Mouse (Mus musculus) heart, adult 11 months (tissue): Measurements from ENCODE around the gene Gfra1.

Source experiments
- DNase-seq: peaks from one replicate; pipeline ENCODE4 v3.0.0; 2022

The Gfra1 gene

DNA sequence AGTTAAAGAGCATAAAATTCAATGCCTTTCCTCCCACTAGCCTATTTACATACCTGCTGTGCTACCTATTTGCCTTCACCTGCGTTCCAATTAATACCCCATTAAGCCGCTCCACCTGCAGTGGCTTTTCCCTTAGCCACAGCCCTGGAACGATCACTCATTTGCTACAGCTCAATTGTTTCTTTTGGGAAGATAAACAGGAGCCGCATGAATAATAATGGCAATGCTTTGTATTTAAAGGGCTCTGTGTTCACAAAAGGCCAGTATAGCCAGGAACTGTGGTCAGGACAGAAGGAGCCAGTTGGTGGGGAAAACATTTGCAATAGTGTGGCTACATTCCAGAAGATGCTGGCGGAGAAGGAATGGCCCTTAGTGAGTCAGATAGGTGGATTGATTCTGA lies 141.1 kb downstream of the Gfra1 start:
- peak; percentile 66 for DNase-seq

DNA sequence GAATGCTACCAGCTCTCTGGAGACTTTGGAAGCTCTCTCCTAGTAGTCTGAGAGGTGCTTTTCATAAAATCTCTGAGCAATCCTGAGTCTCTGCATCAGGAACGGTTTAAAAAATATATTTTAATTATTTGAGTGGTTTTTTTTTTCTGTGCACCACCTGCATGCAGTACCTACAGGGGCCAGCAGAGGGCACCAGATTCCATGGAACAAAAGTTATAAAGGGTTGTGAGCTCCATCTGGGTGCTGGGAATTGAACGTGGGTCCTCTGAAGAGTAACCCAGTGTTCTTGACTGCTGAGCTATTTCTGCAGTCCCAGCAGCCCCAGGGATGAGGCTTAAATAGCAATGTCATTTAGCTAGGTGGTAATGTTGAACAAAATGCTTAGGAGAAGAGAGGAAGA lies 141.9 kb downstream of the Gfra1 start:
- DNase-seq = peak; percentile 11

DNA sequence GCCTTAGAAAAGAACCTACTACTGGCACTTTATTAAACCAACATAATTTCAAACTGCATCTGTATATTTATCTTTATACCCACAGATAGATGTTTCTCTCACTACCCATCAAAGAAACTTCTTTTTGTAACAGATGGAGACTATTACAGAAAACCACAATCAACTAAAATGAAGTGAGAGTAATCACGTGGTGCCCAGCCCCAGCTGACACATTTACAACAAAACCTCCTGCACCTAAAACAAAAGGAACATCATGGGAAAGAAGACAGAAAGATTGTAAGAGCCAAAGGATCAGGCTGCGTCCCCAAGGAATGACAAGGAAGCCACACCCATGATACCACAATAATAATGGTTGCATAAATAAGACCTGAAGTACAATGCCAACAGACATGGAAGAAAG lies 143.2 kb downstream of the Gfra1 start:
- peak; percentile 67 for DNase-seq

DNA sequence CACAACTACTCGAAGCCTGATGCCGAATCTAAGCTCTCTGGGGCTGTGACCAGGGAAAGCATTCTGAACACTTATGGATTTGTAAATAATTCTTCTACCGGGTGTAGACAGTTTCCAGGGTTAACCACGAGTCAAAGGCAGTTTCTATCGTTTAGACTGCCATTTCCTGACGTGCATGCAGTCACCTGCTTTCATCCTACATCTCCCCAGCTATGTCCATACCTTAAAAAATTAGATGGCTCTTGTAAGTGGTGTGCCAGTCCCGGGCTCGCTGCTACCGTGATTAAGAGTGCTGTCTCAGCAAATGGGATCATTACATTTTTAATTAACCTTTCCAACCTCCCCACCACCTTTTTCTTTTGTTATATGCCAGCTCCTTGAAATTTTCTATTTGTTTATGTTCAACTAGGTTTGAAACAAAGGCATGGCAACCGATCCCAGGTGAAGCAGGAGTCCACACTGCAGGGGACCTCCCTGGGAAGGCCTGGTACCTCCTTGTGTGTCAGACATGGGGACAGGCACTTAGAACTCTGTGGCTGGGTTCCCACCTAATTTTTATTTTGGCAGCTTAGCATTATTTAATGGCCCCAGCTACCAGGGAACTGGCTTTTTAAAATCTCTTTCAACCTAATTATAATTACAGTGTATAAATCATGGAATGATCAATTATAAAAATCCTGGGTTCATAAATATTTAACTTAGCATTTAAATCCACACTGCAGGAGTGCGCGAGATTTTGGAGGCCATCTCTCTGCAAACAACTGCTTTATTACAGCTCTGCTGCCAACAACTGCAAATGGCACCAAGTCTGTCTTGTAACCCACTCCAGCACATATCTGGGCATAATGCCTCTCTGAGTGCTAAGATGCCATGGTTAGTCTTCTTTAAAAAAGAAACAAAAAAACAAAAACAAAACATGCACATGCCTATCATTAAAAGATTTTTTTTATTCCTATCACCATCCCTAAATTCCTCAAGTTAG lies 145.1 kb downstream of the Gfra1 start:
- peak; percentile 71 for DNase-seq

DNA sequence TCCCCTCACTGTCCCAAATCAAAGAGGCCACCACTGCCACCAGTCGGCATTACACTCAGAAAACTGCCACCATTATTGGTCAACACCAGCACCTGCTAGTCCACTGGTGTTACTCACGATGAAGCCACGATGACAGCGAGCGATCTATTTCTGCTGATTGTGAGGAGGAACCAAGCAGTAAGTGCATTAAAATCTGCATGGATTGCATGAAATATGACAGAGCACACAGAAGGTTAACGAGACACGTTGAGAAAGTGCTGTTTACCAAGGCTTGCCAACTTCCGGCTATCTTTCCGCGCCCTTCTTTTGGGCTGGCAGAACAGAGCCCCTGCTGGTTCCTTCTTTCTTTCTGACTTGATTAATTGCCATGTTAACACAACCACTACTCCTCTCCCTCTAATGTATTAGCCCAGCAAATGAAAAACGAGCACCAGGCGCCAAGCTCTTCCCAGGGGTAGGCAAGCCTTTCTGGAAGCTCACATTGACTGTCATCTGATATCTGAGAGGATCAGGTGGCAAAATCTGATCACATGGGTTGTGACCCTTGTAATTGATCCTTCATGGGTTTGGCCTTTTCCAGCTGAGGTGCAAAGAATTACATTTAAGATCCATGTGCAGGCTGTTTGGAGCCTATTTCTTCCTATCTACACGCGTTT lies 146.0 kb downstream of the Gfra1 start:
- peak; percentile 36 for DNase-seq

DNA sequence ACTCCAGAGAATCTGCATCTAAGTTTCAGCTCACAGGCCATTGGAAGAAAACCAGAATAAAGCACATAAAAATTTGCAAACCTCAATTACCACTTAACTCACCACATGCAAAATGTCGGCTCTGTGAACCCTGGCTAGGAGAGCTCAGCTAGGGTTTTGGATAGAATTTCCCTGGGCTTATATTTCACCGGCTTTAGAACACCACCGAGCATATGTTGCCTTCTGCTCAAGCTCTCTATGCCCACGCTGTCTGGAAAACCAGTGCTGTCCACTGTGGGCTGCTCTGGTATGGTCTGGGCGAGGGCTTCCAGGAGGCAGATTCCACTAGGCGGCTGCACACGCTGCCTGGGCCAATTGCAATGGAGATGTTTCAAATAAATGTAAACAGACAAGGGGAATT lies 154.6 kb downstream of the Gfra1 start:
- peak; percentile 68 for DNase-seq

DNA sequence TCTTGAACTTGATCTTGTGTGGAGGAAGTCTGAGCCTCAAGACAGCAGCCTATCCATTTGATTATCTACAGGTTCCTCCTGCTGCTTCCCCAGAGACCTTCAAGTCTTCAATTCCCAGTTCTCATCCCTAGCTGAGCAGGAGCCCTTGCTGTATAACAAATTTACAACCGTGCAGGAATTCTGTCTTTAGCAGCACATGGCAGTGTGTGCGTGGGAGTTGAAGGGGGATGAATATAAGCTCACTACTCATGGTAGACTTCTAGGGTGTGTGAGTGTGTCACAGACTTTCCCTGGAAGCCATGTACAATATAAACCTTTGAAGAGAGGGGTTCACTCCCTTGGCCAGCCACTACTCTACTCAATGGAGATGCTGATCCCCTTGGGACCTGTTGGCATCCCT lies 157.8 kb downstream of the Gfra1 start:
- no peak for DNase-seq

DNA sequence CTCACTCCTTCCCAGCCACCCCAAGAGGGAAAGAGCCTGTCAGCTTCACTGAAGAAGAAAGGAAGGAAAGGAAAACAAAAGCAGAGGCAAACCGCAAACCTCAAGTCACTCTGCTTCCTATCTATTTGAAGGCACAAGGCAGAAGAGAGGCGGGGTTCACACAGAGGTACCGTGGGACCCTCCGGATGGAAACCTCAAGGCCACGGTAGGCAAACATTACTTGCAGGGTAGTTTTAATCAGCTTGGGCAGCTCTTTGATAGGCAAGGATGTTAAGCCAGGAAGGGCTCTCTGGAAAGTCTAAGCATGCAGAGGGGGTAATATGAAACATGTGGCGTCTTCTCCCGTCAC lies 158.9 kb downstream of the Gfra1 start:
- peak; percentile 72 for DNase-seq

DNA sequence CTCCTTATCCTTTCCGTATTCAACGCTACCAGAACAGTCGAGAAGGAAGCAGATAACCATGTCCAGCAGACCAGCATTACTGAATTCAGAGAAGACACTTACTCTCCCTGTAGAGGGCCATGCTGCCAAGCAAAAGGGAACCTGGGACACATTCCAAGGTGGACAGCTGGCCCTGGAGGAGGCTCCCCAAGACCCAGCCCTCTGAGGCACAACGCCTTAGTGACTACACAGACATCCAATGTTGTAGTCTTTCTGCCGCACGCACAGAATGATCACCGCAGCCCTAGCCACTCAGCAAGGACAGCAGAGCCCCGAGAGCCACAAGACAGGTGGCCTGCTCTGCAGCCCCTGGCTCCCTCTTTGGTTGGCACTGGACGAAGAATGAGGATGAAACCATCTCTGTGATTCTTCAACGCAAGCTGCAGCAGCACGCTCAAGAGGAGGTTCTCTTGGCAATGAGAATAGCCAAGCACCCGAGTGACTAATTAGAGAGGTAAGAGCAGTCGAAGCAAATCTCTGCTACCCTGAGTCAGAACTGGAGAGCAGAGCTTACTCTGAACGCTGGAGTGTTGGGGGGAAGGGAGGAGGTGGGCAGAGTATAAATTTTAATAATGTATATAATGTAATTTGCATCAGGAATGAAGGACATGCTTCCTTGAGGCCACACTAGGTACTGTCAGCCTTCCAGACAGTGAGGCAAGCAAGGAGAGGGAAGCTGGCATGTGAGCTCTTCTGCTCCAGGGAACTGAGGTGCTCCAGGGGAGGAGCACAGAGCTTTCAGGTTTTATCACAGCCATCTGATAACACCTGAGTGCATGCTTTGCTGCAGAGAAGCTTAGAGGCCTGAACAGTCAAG lies 159.5 kb downstream of the Gfra1 start:
- peak; percentile 90 for DNase-seq

DNA sequence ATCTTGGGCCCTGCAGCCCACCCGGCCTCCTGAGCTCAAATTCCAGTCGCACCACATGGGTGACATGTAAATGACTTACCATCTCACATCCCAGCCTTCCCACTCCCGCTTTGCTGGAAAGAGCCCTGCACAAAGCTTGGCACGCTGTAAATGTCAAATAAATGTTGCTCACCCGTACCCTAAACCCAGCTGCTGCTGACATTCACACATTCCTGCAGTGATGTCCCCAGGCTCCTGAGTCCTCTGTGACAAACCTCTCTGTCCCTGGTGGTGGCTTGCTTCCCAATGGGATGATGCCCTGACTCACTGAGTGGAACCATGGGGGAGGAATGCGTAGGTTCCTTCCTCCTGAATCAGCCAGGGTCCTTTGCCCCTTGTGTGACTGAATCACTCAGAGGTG lies 167.6 kb downstream of the Gfra1 start:
- DNase-seq = no peak

DNA sequence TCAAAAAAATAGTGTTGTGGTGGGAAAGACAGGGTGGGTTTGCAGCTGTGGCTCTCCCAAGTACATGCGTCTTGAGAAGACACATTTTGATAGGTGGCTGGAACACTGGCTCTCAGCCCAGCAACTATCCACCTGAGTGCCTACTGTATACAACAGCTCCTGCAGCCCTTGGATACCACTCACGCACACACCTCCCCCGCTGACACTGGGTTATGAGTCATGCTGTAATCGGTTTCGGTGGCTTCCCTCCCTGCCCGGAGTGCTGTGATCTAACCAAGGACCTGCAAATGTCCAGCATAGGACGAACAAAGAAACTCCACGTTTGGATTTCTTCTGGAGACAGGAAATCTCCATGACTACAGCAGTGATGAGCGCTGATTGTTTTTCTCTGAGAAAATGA lies 180.4 kb downstream of the Gfra1 start:
- DNase-seq = no peak

DNA sequence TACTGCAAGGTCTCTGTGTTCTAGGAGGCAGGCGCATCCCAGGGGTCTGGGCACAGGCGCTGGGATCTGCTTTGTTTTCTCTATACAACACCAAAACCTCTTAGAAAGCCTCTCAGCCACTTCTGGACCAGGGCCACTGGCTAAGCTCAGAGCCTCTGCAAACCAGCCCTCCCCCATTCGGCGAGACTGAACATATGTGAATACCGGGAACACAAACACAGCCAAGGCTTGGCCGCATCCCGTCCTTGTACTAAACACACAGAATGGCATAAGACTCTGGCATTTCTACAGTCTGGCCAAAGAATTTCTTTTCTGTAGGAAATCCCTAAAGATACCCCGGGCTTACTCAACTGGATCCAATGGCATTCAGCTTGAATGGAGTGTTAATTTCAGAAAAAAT lies 183.9 kb downstream of the Gfra1 start:
- DNase-seq = no peak

DNA sequence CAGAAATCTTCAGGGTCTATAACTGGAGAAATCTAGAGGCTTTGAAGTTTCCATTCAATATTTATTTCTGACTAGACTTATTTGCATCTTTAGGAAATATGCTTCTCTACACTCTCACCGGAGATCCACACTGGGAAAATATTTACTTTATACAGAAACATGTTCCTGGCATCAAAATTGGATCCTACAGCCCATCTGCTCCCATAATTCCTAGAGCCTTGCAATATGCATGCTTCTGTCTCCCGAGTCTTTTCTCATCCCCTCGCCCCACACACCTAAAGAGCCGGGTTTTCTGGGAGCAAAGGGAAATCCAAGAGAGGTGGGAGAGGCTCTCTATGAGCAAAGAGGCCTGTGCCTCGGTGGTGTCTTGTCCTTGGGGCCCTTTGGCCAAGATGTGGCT lies 184.9 kb downstream of the Gfra1 start:
- no peak for DNase-seq

DNA sequence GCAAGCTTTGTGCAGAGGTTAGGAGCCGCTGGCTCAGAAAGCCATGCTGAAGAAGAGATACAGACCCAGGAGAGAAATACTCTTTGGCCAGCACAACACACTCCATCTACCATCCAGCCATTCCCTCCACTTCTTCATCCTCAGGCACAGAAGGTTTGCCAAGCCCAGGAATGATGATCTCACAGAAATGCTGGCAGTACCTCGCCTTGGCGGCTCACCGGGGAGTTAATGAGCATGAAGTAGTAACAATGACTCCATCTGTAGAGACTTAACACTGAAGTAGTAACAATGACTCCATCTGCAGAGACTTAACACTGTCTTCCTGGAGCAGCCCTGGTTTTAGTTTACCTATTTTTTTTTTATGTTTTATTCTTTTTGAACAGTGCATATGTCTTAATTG lies 187.2 kb downstream of the Gfra1 start:
- DNase-seq = no peak

DNA sequence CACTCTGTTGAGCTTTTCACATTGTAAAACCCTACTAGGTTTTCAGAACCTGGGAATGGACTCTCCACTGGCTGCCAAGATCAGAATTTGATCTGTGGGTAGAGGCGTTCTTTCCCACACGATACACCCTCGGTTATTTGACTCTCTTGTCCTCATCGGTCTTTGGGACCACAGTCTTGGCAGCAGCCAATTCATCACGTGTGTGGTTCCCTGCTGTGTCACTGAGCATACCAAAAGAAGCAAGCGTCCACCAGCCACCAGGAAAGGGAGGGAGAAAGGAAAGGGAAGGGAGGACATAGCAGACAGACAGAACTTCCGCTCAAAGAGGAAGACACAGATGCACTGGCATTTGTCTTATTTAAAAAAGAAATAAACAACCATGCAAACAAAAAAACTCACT lies 189.1 kb downstream of the Gfra1 start:
- DNase-seq = no peak

DNA sequence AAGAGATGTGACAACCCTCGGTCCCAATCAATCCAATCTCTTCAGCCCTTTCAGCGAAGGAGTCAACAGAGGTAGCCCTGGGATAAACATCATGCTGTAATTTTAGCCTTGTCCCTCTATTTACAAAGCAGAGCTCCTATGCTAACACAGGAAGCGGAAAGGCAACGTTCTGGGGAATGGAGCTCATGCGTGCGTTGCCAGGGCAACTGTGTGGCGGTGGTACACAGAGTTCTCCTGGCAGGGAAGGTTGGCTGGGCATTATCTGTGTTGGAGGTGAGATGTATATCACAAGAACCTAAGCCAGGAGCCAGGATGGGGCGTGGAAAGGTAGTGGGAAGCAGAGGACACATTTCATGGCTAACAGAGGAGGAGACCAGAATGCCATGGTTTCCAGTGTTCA lies 194.8 kb downstream of the Gfra1 start:
- DNase-seq = no peak

DNA sequence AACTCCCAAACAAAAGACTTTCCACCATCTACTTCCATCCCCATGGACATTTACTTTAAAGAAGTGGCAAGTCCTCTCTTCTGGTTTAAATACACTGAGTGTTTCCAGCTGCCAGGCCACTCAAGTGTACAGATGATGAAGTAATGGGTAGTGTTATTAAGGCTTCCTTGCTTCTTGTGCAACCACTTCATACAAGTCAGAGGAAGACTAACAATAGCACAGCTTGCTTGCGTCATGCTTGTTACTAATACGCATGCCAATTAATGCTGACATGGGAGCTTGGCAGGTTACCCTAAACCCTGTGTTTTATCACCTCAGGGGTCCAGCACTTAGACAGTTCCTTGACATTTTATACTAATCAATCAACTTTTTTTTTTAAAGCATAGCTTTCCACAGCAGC lies 196.5 kb downstream of the Gfra1 start:
- DNase-seq = no peak

DNA sequence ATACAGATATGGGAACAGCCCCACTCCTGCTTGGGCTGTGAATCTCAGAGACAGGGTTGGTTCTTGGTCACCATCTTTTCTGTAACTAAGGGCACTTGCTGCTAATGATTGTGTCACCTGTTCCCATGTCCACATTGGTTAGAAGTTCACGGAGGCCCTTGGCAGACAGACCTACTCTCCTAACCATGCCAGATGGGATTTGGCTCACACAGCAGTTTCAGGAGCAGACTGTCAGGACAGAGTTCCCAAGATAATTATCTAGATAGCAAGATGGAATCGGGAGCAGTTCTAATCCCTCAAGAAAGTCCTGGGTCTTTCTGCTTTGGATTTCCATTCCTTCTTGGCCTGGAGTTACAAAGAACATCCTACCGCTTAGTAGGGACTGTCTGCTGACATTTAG lies 199.2 kb downstream of the Gfra1 start:
- DNase-seq = no peak

DNA sequence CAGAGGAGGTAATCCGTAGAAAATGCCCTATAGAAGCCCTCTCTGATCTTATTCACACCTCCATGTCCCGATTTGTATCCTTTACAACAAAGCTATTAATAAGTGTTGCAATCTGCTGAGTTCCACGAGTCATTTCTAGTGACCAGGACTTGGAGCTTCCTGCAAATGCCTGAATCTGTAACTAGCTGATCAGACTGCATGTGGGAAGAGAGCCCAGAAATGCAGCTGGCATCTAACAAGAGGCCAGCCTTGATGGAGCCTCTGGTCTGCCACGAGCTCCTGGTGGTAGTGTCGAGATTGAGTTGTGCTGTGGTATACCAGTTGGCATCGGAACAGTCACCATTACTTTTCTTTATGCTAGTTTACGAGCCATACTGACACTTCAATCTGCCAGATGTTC lies 200.3 kb downstream of the Gfra1 start:
- DNase-seq = no peak

DNA sequence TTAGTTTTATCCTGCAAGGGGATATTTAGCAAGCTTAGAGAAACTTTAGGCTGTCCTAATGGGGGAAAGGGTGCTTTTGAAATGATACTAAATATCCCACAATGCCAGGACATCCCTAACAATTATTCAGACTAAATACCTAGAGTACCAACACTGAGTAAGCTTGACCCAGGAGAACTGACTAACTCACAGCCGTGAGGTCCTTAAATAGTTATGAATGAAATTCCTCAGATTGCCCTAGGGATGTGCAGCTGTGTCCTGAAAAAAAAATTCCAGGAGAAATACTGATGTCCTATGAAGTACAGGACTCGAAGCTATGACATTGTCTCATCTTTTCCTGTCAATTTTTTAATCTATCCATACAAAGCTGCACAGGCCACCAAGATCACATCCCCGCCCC lies 201.5 kb downstream of the Gfra1 start:
- DNase-seq = no peak

DNA sequence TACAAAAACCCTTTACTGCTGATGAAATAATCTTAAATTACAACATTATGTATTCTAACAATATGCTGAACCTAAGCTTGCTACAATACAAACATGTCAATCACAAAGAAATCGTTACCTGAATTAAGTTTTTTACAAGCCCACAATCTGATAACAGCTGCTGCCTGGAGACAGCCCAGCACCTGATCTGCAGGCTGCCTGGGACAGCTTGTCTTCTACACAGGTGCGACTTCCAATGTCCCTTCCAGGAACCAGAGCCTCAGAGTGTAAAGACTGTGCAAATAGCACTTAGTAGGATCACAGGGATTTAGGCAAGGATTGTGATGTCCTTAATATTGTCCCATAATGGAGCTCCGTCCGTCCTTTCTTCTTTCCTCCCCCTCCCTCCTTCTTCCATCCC lies 204.0 kb downstream of the Gfra1 start:
- no peak for DNase-seq

DNA sequence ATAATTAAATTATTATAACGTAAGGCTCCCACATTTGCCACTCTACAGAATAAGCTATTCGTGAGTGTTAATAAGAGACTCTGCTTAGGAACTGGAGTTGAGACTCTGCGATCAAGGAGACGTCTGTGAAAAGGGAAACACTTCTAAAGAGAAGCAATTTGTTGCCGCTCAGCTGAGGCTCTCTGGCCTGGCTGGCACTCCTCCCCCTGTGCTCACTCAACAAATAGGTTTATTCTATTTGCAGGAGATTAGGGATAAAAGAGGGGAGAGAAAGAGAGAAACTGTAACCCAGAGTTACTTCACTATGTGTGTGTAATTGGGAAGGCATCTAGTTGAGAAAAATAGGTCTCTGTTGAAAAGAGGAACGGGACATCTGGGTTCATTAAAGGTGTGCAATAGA lies 204.6 kb downstream of the Gfra1 start:
- no peak for DNase-seq

DNA sequence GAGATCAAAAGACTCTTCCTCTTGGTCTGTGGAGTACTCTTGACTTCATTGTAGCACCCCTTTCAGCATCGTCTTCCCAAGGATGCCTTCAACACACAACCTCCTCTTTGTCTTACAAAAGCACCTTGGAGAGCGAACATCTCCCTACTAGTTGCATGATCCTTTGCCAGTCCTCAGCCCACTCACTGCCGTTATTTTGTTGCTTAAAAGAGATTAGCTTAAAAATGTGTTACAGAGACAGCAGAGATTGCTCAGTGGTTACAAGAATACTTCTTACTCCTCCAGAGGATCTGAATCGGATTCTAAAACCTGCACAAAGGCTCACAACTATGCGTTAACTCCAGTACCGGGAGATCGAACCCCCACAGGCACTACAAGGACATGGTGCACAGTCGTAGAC lies 205.5 kb downstream of the Gfra1 start:
- DNase-seq = no peak

DNA sequence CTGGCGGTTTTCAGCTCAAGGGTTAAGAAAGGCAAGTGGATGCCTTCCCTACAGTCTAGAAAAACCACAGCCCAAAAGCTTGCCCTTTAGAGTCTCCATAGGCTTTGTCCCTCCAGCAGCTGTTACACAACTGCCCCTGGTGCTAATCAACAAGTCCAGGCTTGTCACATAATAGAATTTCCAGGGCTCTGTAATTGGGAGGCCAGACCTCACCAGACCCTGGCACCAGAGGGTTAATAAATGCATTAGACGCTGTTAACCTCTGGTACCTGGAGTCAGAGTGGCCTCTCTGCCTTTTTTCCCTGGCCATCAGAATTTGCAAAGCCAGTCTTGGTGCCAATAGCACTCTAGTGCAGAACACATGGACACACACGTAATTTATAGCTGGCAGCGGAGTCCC lies 211.6 kb downstream of the Gfra1 start:
- no peak for DNase-seq
